Mouse (Mus musculus) liver, adult 2 months (tissue): ENCODE measurements around the gene Nfix.

Experiments used
- CTCF ChIP-seq: fragments of 200-500 bp; IDR thresholded peaks from 2 replicates; pipeline ENCODE4 v1.5.1; 2011; ENCODE audit warnings: low read depth, low read length, control low read depth
- POLR2A ChIP-seq: fragments of 200-500 bp; IDR thresholded peaks from 2 replicates; pipeline ENCODE4 v1.6.1; 2011; ENCODE audit warnings: low read length, control low read depth; ENCODE audit not compliant: insufficient read depth; ENCODE audit errors: extremely low read depth

- TF ChIP-seq CTCF (no peak), POLR2A (peak; percentile 50; the same call in 1 of the 2 replicates)
Observed at GRCm38 (mm10) chr8:84661458-84661871, 138.7 kb downstream of the Nfix start.
